Mouse (Mus musculus): ENCODE results near the gene Brd1. TPM values are rescaled to one million over a fixed set of nuclear protein-coding genes. Genes with fewer than 3 reads are reported as not detected.
"Not testable (repeated sequence)": the region's sequence is repeated elsewhere in the genome, so short reads cannot be mapped to it uniquely, and the experiment has no call there.

Gene Brd1
- total RNA-seq, 1 experiment from 2014 or later, result 59.4 TPM

- ATAC-seq (replicated peaks; ENCODE audit: low read depth, poor library complexity, severe bottlenecking), result peak; percentile 59
Measured at GRCm38 (mm10) chr15:88732405-88733020, 1.5 kb downstream of the Brd1 start.

GRCm38 (mm10) chr15:88730717-88731116 lies 3.3 kb downstream of the Brd1 start:
- no peak for ATAC-seq (replicated peaks; ENCODE audit: low read depth, poor library complexity, severe bottlenecking)

GRCm38 (mm10) chr15:88727204-88727603 lies 6.8 kb downstream of the Brd1 start:
- ATAC-seq (replicated peaks; ENCODE audit: low read depth, poor library complexity, severe bottlenecking), result no peak

- ATAC-seq (replicated peaks; ENCODE audit: low read depth, poor library complexity, severe bottlenecking), result no peak
Measured at GRCm38 (mm10) chr15:88725036-88725435, 9.0 kb downstream of the Brd1 start.

GRCm38 (mm10) chr15:88724311-88724710 lies 9.7 kb downstream of the Brd1 start:
- no peak for ATAC-seq (replicated peaks; ENCODE audit: low read depth, poor library complexity, severe bottlenecking)

- ATAC-seq (replicated peaks; ENCODE audit: low read depth, poor library complexity, severe bottlenecking), result no peak
Measured at GRCm38 (mm10) chr15:88723205-88723604, 10.8 kb downstream of the Brd1 start.

- no peak for ATAC-seq (replicated peaks; ENCODE audit: low read depth, poor library complexity, severe bottlenecking)
Measured at GRCm38 (mm10) chr15:88717239-88717638, 16.8 kb downstream of the Brd1 start.

- ATAC-seq (replicated peaks; ENCODE audit: low read depth, poor library complexity, severe bottlenecking), result peak; percentile 52
Measured at GRCm38 (mm10) chr15:88716350-88716749, 17.7 kb downstream of the Brd1 start.

- ATAC-seq (replicated peaks; ENCODE audit: low read depth, poor library complexity, severe bottlenecking), result no peak
Measured at GRCm38 (mm10) chr15:88714021-88714589, 19.9 kb downstream of the Brd1 start.

- ATAC-seq (replicated peaks; ENCODE audit: low read depth, poor library complexity, severe bottlenecking), result no peak
Measured at GRCm38 (mm10) chr15:88712501-88712900, 21.5 kb downstream of the Brd1 start.

- ATAC-seq (replicated peaks; ENCODE audit: low read depth, poor library complexity, severe bottlenecking), result no peak
Measured at GRCm38 (mm10) chr15:88709878-88710277, 24.2 kb downstream of the Brd1 start.

- no peak for ATAC-seq (replicated peaks; ENCODE audit: low read depth, poor library complexity, severe bottlenecking)
Measured at GRCm38 (mm10) chr15:88708657-88709511, 25.1 kb downstream of the Brd1 start.

GRCm38 (mm10) chr15:88708204-88708603 lies 25.8 kb downstream of the Brd1 start:
- ATAC-seq (replicated peaks; ENCODE audit: low read depth, poor library complexity, severe bottlenecking), result no peak

GRCm38 (mm10) chr15:88706987-88707386 lies 27.0 kb downstream of the Brd1 start:
- ATAC-seq (replicated peaks; ENCODE audit: low read depth, poor library complexity, severe bottlenecking), result not testable (repeated sequence)

- no peak for ATAC-seq (replicated peaks; ENCODE audit: low read depth, poor library complexity, severe bottlenecking)
Measured at GRCm38 (mm10) chr15:88706320-88706719, 27.7 kb downstream of the Brd1 start.

- ATAC-seq (replicated peaks; ENCODE audit: low read depth, poor library complexity, severe bottlenecking), result no peak
Measured at GRCm38 (mm10) chr15:88704284-88704683, 29.7 kb downstream of the Brd1 start.

- ATAC-seq (replicated peaks; ENCODE audit: low read depth, poor library complexity, severe bottlenecking), result no peak
Measured at GRCm38 (mm10) chr15:88702501-88702900, 31.5 kb downstream of the Brd1 start.

- no peak for ATAC-seq (replicated peaks; ENCODE audit: low read depth, poor library complexity, severe bottlenecking)
Measured at GRCm38 (mm10) chr15:88700759-88701158, 33.3 kb downstream of the Brd1 start.

- no peak for ATAC-seq (replicated peaks; ENCODE audit: low read depth, poor library complexity, severe bottlenecking)
Measured at GRCm38 (mm10) chr15:88699508-88699907, 34.5 kb downstream of the Brd1 start.

GRCm38 (mm10) chr15:88697586-88697985 lies 36.4 kb downstream of the Brd1 start:
- no peak for ATAC-seq (replicated peaks; ENCODE audit: low read depth, poor library complexity, severe bottlenecking)

GRCm38 (mm10) chr15:88696055-88696454 lies 38.0 kb downstream of the Brd1 start:
- ATAC-seq (replicated peaks; ENCODE audit: low read depth, poor library complexity, severe bottlenecking), result no peak

Data from common myeloid progenitor, adult 5-6 weeks (primary cell).